Mouse (Mus musculus): Measurements from ENCODE around the gene Vps13d.

DNA sequence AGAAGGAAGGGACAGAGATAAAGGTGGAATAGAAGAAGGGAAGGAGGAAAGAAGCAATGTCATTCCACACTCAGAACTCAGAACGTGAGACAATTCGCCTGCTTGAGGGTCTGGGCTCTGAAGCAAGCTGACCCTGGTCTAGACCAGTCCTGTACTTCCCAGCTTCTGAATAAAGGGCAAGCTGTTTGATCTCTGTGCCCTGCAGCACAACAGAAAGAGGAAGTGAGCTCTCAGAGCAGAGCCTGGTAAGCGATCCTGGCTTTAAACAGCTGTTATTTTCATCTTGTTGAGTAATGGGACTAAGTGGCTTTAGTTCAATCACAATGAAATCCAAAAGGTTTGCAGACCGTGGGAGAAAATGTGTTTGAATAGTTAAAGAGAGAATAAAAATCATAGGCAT, 83.2 kb downstream of the Vps13d start:
- TF ChIP-seq CTCF (IDR thresholded peaks at IDR 0.05; ENCODE audit: insufficient read depth, low read depth, low read length) (no peak), POLR2A (IDR thresholded peaks at IDR 0.05; ENCODE audit: insufficient read depth, low read depth, low read length) (no peak)
